Mouse (Mus musculus): ENCODE measurements at regions not wholly inside any gene's neighbourhood (a gene's known extent, or its start where the extent isn't known, plus 50 kb on each side); places are given as distances from the start of the nearest gene placed in this dataset.

DNA sequence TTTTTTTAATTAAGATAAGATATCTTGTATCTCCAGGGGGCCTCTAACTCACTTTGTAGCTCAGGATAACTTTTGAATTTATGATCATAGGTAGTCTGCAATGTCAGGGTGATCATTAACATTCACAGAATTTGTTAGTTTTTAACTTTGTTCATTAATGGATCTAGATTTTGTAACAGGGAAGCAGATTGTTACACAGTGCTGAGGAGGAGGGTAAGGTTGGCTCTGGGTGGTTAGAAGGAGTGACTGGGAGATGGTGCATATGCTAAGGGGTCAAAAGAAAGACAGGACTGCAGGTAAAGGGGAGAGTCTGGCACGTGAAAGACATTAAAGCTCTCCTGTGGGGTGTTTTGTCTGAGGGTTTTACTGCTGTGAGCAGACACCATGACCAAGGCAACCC is 145.3 kb upstream of the Rap1b start:
- TF ChIP-seq POLR2A (IDR thresholded peaks at IDR 0.05; ENCODE audit: borderline replicate concordance, low read depth, low read length) (no peak), CTCF (IDR thresholded peaks at IDR 0.05; ENCODE audit: low read depth, low read length) (no peak)
